Mouse (Mus musculus): ENCODE results near the gene Gars.
A peak's percentile ranks its signal among the peaks of the same experiment; 100 is the strongest.

Gars gene

DNA sequence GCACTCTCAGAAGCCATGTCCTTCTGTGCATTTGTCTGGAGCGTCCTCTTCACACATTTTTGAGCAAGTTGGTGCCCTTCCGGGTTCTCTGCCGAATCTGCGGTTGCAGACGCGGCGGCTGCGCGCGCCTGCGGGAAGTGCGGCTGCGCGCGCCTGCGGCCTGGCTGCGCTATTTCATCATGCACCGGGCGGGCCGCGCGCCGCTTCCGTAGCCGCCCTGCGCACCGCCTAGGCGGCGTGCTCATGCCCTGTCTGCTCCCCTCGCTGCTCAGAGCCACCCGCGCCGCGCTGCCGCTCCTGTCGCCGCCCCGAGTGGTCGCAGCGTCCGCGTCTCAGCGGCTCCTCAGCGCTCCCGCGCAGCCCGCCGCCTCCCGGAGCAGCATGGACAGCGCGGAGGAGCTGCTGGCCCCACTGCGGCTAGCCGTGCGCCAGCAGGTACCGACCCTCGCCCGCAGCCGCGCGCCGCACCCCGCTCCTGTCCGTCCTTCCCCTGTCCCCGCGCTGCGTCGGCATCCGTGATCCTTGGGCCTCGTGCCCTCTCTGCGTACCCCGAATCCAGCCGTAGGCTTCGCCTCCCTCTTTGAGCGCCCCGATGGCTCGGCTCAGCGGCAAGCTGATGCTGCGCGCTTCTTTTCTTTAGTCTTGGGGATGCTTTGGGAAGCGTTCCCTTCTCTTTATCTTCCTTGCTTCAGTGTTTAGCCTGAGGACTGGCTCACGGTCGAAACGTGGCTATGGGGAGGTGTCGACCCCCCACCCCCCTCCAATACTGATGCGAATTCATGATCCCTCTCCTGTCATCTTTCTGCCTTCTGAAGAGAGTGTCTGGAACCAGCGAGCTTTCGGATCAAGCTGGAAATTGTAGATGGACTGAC is at the start of gene Gars:
Gene Gars, plus strand, starts transcription at position 209 of the 872 bp plus-strand sequence.
- DNase-seq (ENCODE audit: low read depth, low spot score), result peak; percentile 77

DNA sequence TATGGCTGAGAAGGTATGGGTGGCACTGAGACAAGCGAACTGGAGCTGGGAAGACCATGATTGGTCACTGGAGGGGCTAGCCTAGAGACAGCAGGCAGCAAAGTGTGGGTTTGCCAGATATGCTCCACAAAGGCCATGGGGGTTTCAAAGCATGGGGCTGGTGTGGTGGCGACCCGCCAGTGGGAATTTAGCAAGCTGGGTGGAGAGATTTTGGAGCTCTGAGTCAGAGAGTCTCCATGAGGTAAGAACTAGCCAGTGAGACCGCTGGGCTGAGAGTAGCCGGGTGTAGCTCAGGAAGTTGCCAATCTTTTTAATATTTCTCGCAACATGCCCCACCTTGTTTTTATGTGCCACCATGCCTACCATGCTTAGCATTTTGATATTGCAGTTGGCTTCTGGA is 49.7 kb upstream of the Gars start:
- DNase-seq (ENCODE audit: low read depth, low spot score), result no peak

GRCm38 (mm10) chr6:54991189-54991588 is 46.6 kb upstream of the Gars start:
- no peak for DNase-seq (ENCODE audit: low read depth, low spot score)

DNA sequence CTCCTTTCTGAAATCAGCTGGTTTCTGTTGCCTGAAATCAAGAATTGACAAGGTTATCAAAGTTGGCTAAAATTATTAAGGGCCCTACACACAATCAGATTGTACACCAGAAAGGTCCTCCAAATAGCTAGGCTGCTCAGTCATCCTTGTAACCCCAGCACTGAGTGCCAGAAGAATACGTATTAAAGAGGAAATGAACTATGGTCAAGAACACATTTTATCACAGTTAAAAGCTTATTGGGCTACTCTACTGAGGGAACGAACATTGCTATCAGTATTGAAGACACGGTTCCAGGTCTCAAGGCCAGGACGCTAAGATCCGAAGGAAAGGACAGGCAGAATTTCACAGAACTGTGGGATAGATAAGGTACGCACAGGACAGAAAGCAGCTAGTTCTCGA is 45.7 kb upstream of the Gars start:
- DNase-seq (ENCODE audit: low read depth, low spot score), result no peak

DNA sequence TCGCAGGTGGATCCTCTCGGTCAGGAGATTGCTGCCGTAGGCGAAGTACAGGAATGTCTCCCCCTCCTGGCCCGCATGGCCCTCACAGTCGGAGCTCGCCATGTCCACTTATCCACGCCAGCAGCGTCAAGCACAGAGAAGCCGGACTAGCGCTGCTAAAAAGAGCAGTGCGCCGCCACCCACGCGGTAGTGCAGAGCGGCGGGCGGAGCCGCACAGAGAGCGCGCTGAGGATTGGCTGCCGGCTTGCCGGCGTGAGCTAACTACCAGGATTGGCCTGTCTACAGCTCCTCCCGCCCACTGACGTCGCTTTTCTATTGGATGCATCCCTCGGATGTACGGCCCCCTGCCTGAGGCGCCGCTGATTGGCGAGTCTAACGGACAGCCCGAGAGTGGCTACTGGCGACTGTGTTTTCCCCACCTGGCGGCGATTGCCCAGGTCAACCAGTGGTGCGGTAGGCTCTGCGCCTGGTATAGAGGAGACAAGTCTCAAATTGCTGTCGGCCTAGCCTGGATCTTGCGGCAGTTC is 45.0 kb upstream of the Gars start, which contains the start of gene Ggct:
Gene Ggct, minus strand, starts transcription at position 217 of the 527 bp plus-strand sequence.
- DNase-seq (ENCODE audit: low read depth, low spot score), result peak; percentile 81

DNA sequence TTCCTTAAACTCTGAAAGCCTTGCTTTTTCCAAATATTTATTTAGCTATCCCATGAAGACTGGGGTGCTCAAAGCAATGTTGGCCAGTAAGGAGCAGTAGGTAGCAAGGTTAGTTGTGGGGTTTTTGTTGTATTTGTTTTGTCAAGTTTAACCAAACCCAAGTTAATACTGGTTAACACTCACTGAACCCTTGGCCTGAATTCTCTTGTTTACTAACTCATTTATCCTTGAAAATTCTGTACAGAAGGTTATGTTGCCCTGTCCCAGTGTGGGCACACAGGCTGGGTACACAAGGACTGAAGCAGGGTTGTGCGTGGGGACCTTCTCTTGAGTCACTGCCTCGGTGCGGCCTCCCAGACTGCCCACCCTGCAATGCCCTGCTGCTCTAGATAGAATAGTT is 41.4 kb upstream of the Gars start:
- DNase-seq (ENCODE audit: low read depth, low spot score), result no peak

DNA sequence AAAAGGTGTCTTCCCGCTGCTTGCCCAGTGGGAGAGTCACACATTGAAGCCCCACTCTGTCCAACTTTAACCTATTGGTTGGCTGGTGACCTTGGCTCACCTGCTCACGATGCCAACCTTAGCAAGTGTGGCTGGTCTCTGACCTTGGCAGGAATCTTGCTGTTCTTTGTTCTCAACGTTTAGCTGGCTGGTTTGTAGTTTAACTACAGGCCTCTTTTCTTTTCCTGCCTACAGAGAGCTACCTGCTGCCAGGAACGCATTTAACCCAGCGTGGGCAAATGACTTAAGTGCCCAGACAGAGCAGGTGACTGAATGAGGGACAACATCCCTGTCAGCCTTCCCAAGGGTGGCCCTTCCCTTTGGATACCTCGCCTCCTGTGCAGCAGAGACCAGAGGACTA is 40.1 kb upstream of the Gars start:
- DNase-seq (ENCODE audit: low read depth, low spot score), result no peak

DNA sequence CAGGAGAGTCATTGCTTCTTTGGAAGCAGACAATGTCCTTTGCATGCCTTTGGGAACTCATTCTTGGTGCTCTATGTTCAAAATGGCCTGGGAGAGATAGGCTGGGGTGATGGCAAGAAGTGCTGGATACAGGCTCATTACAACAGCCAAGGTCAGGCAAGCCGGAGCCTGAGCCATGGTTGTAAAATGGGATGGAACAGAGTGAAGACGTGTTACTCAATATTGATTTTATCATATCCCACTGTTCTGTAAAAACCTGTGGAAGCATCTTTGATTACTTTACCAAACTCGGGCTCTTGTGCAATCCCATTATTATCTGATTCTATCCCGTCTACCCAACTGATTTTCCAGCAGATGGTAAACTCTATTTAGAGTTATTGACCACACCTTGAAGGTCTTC is 36.5 kb upstream of the Gars start:
- DNase-seq (ENCODE audit: low read depth, low spot score), result no peak

DNA sequence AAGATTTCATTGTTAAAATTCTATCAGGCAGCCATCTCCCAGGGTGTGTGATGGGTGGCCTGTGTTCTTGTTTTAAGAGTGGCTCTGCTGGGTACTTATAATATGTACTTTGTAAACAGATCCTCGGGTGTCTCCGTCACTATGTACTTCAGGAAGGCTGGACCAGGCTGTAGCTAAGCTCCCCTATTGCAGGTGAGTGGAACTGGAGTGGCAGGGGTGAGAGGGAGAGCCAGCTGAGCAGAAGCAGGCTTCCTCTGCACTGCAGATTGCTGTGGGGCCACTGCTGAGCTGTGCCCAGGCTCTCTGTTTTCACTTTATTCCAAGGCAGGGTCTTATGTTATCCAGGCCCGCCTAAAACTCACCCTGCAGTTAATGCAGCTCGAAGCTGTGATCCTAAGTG is 35.4 kb upstream of the Gars start:
- DNase-seq (ENCODE audit: low read depth, low spot score), result no peak

GRCm38 (mm10) chr6:55003559-55003958 is 34.2 kb upstream of the Gars start:
- DNase-seq (ENCODE audit: low read depth, low spot score), result no peak

GRCm38 (mm10) chr6:55008401-55008800 is 29.4 kb upstream of the Gars start:
- DNase-seq (ENCODE audit: low read depth, low spot score), result no peak

DNA sequence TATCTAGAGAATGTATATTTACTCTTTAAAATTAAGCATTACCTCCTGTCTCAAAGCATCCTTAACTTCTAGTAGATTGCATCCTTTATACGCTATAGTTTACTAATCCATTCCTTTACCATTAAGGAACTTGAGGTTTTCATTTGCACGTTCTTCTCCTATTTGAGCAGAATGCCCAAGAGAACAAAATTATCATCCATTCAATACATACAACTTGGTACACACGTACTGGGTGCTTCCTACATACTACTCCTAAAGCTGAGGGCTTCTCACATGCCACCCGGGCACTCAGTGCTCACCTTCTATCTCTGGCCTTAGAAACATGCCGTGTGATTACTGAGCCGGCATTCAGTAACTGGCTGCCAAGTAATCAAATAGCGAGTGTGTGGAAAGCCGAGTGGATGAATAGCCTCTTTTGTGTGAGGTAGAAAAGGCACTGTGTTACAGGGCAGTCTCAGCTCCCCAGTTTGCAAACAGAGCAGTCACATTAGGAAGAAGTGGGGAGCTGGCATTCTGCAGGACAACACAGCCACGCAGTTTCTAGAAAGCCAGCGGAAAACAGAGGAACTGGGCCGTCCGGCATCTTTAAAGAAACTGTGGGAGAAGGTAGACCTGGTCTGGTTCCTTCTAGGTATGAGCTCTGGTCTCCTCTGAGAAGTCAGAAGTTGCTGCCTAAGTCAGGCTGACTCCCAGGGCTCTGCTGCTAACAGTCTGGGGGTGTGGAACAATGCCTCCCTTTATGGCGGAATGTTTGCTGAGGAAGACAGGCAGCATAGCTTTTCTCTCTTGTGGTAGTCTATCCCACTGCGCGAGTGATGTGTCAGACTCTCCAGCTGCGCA is 28.2 kb upstream of the Gars start:
- no peak for DNase-seq (ENCODE audit: low read depth, low spot score)

- no peak for DNase-seq (ENCODE audit: low read depth, low spot score)
Measured at GRCm38 (mm10) chr6:55010330-55011091, 27.3 kb upstream of the Gars start.

DNA sequence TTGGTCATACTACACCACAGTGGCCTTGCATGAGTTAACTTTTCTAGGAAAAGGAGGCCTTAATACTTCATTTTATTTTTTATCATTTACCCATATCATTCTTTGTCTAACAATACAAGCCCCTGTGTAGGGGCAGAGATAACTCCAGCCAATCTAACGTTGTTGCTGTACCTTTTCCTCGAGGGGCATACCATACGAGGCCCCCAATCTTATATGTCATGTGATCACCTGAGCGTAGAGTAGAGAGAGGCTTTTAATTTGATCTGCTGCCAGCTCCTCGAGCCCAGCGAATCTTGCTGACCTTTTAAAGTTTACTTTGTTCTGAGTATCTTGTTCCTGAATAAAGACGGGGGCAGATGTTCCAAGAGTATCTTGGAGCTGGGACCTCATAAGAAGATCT is 25.3 kb upstream of the Gars start:
- no peak for DNase-seq (ENCODE audit: low read depth, low spot score)

DNA sequence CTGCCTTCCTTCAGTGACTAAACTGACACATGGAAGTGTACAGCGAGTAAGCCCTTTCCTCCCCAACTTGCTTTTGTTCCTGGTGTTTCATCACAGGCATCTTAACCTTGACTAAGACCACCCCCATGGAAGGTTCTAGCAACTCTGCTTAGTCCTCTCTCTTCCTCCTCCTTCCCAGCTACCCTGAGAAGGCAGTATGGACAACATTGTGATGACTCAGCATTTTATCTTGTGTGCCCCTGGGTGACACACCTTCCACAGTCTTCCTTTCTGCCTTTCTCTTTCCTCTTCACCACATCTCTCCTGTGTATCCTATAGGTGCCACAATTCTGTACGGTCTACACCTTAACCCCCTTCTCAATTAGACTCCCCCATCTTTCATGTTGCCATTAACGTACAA is 23.6 kb upstream of the Gars start:
- DNase-seq (ENCODE audit: low read depth, low spot score), result no peak

- no peak for DNase-seq (ENCODE audit: low read depth, low spot score)
Measured at GRCm38 (mm10) chr6:55016236-55016635, 21.6 kb upstream of the Gars start.

- peak; percentile 26 for DNase-seq (ENCODE audit: low read depth, low spot score)
Measured at GRCm38 (mm10) chr6:55016710-55017583, 20.9 kb upstream of the Gars start.

GRCm38 (mm10) chr6:55018417-55018816 is 19.4 kb upstream of the Gars start:
- no peak for DNase-seq (ENCODE audit: low read depth, low spot score)

- no peak for DNase-seq (ENCODE audit: low read depth, low spot score)
Measured at GRCm38 (mm10) chr6:55021806-55022205, 16.0 kb upstream of the Gars start.

DNA sequence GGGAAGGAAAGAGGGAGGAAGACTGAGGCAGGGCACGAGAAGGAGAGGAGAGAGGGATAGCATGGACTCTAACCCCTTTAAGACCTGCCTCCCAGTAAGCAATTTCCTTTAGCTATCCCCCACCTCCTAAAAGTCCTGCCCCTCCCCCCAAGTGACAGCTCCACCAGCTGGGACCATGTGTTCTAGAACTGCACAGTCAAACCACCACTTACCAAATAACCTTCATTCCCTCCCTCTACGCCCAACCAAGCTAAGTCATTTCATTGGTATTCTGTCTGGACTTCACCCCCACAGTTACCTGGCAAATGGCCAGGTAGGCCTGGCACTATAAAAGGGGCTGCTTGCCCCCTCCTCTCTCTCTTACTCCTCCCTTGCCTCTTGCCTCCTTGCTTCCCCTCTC is 10.2 kb upstream of the Gars start:
- DNase-seq (ENCODE audit: low read depth, low spot score), result no peak

DNA sequence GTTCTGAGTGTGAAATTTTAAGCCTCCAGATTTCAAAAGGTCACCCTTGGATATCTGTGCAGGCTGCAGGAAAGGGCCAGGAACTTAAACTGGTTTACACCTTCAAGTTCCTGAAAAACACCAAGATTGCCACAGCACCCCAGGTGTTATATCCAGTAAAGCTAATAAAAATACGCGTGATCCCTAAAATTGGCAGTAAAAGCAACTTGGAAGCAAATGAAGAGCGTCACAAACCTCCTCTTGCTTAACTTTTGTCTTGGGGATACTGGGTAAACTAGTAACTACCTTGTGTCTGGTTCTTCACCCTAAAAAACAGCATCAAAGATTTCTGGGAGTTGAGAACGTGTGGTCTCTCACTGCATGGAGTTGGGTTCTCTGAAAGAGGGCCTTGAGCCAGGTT is 1.1 kb upstream of the Gars start:
- DNase-seq (ENCODE audit: low read depth, low spot score), result no peak
